19 mouse cellular contexts compared by ENCODE assay signal in genomic region chr11:9994601-9995166, GRCm38 (mm10).
A peak's percentile ranks its signal among the peaks of the same experiment; 100 is the strongest.
DNase-seq lines count a peak whose midpoint lies in the region; ATAC-seq and TF ChIP-seq lines count a peak whose summit lies in the region.
"Had no signal": no experiment of that assay in that cellular context is flagged by ENCODE, and none has a peak within 500 bp of the region (broad histone marks: within the 10 kb centered on the region; RNA-seq: fewer than 3 reads in every experiment).

No protein-coding gene starts in this region.

- H3K4me2 ChIP-seq in forebrain, postnatal 0 days (ENCODE audit: low read depth), result no peak overlapping the region
- no peak overlapping the region for H3K4me2 ChIP-seq in forebrain, embryonic 11.5 days (ENCODE audit: low read depth, low read length, severe bottlenecking)
- H3K4me2 ChIP-seq in kidney, embryonic 14.5 days (replicated peaks; ENCODE audit: low read depth, low read length), result no peak overlapping the region
- H3K4me2 ChIP-seq in neural tube, embryonic 14.5 days (ENCODE audit: low read depth, low read length), result no peak overlapping the region
- no peak overlapping the region for H3K4me2 ChIP-seq in neural tube, embryonic 15.5 days
- H3K4me2 ChIP-seq: limb, embryonic 15.5 days; liver, embryonic 15.5 days; midbrain, embryonic 15.5 days had no signal

- ATAC-seq in forebrain, postnatal 0 days, result peak; percentile 60
- no peak for ATAC-seq in forebrain, embryonic 11.5 days (replicated peaks; ENCODE audit: low FRiP score)
- ATAC-seq in kidney, embryonic 14.5 days (ENCODE audit: low FRiP score, low TSS enrichment), result peak; percentile 18; the same call in 1 of the 2 replicates
- peak; percentile 50 for ATAC-seq in neural tube, embryonic 14.5 days (ENCODE audit: low read depth)
- ATAC-seq in neural tube, embryonic 15.5 days (ENCODE audit: low FRiP score), result no peak
- ATAC-seq: inflammation-experienced regulatory T-cells, adult 6 months; midbrain, embryonic 15.5 days had no signal

- no peak overlapping the region for H3K4me3 ChIP-seq in forebrain, postnatal 0 days (ENCODE audit: low read depth, low read length)
- no peak overlapping the region for H3K4me3 ChIP-seq in forebrain, embryonic 11.5 days (ENCODE audit: low read depth, low read length)
- H3K4me3 ChIP-seq in kidney, embryonic 14.5 days (ENCODE audit: low read length), result no peak overlapping the region
- no peak overlapping the region for H3K4me3 ChIP-seq in neural tube, embryonic 14.5 days (ENCODE audit: low read depth, low read length)
- no peak overlapping the region for H3K4me3 ChIP-seq in neural tube, embryonic 15.5 days (replicated peaks)
- H3K4me3 ChIP-seq: embryonic facial prominence, embryonic 10.5 days; limb, embryonic 15.5 days; liver, embryonic 15.5 days; midbrain, embryonic 15.5 days had no signal

- no peak overlapping the region for H3K27ac ChIP-seq in forebrain, postnatal 0 days (ENCODE audit: low read depth, low read length)
- H3K27ac ChIP-seq in forebrain, embryonic 11.5 days (ENCODE audit: low read depth, low read length), result no peak overlapping the region
- H3K27ac ChIP-seq in kidney, embryonic 14.5 days (ENCODE audit: low read depth, low read length), result no peak overlapping the region
- no peak overlapping the region for H3K27ac ChIP-seq in neural tube, embryonic 14.5 days (ENCODE audit: low read depth, low read length)
- no peak overlapping the region for H3K27ac ChIP-seq in neural tube, embryonic 15.5 days (replicated peaks)
- H3K27ac ChIP-seq: embryonic facial prominence, embryonic 10.5 days; limb, embryonic 15.5 days; liver, embryonic 15.5 days; midbrain, embryonic 15.5 days; stomach, postnatal 0 days had no signal

- no peak overlapping the region for H3K9ac ChIP-seq in forebrain, postnatal 0 days
- no peak overlapping the region for H3K9ac ChIP-seq in forebrain, embryonic 11.5 days (ENCODE audit: low read length)
- no peak overlapping the region for H3K9ac ChIP-seq in kidney, embryonic 14.5 days (ENCODE audit: low read depth, low read length)
- no peak overlapping the region for H3K9ac ChIP-seq in neural tube, embryonic 14.5 days (replicated peaks; ENCODE audit: low read depth, low read length)
- H3K9ac ChIP-seq in neural tube, embryonic 15.5 days (replicated peaks), result no peak overlapping the region
- H3K9ac ChIP-seq: limb, embryonic 15.5 days; liver, embryonic 15.5 days; midbrain, embryonic 15.5 days had no signal

- H3K27me3 ChIP-seq in forebrain, postnatal 0 days (ENCODE audit: insufficient read depth, low read length), result no peaks in the 10 kb centered on the region
- H3K27me3 ChIP-seq in forebrain, embryonic 11.5 days (ENCODE audit: control insufficient read depth, insufficient read depth, low read length), result no peaks in the 10 kb centered on the region
- H3K27me3 ChIP-seq in kidney, embryonic 14.5 days (ENCODE audit: control insufficient read depth, insufficient read depth, low read length), result no peaks in the 10 kb centered on the region
- no peaks in the 10 kb centered on the region for H3K27me3 ChIP-seq in neural tube, embryonic 14.5 days (ENCODE audit: control insufficient read depth, insufficient read depth, low read length)
- no peaks in the 10 kb centered on the region for H3K27me3 ChIP-seq in neural tube, embryonic 15.5 days (replicated peaks)
- H3K27me3 ChIP-seq: CH12.LX; limb, embryonic 15.5 days; liver, embryonic 15.5 days; midbrain, embryonic 15.5 days had no signal

- no peak for TF ChIP-seq CTCF in forebrain, postnatal 0 days (IDR thresholded peaks at IDR 0.05; ENCODE audit: low read depth)

- 41% methylated on average over 5 of the region's 5 CpGs for WGBS in forebrain, postnatal 0 days
- WGBS in forebrain, embryonic 11.5 days, result 66% methylated on average over 5 of the region's 5 CpGs
- WGBS in kidney, embryonic 14.5 days, result 39% methylated on average over 5 of the region's 5 CpGs
- WGBS in neural tube, embryonic 14.5 days, result 49% methylated on average over 5 of the region's 5 CpGs
- 45% methylated on average over 5 of the region's 5 CpGs for WGBS in neural tube, embryonic 15.5 days

- H3K4me1 ChIP-seq in forebrain, postnatal 0 days (ENCODE audit: insufficient read depth), result no peaks in the 10 kb centered on the region
- H3K4me1 ChIP-seq in forebrain, embryonic 11.5 days (replicated peaks; ENCODE audit: control insufficient read depth, insufficient read depth, low read length), result no peaks in the 10 kb centered on the region
- no peaks in the 10 kb centered on the region for H3K4me1 ChIP-seq in kidney, embryonic 14.5 days (ENCODE audit: control insufficient read depth, insufficient read depth, low read length)
- H3K4me1 ChIP-seq in neural tube, embryonic 14.5 days (ENCODE audit: control insufficient read depth, insufficient read depth, low read length), result no peaks in the 10 kb centered on the region
- H3K4me1 ChIP-seq in neural tube, embryonic 15.5 days, result 0 out of 2 replicates have a peak, but pooled peaks cover 2% of the 10 kb centered on the region
- H3K4me1 ChIP-seq: embryonic facial prominence, embryonic 10.5 days; limb, embryonic 15.5 days; liver, embryonic 15.5 days had no signal

- intact Hi-C loops in left cerebral cortex, postnatal 14 days (cut with DNase I), result no loop called here

- no peaks in the 10 kb centered on the region for H3K9me3 ChIP-seq in forebrain, postnatal 0 days (ENCODE audit: low read length)
- no peaks in the 10 kb centered on the region for H3K9me3 ChIP-seq in forebrain, embryonic 11.5 days (ENCODE audit: control insufficient read depth, low read length)
- no peaks in the 10 kb centered on the region for H3K9me3 ChIP-seq in kidney, embryonic 14.5 days (ENCODE audit: control insufficient read depth, low read length)
- no peaks in the 10 kb centered on the region for H3K9me3 ChIP-seq in neural tube, embryonic 14.5 days (ENCODE audit: control insufficient read depth, low read length)
- H3K9me3 ChIP-seq in neural tube, embryonic 15.5 days (replicated peaks), result no peaks in the 10 kb centered on the region
- H3K9me3 ChIP-seq: embryonic facial prominence, embryonic 10.5 days; limb, embryonic 15.5 days; liver, embryonic 15.5 days; midbrain, embryonic 15.5 days had no signal

- no peaks in the 10 kb centered on the region for H3K36me3 ChIP-seq in forebrain, postnatal 0 days (ENCODE audit: insufficient read depth)
- no peaks in the 10 kb centered on the region for H3K36me3 ChIP-seq in forebrain, embryonic 11.5 days (ENCODE audit: control insufficient read depth, insufficient read depth, low read length)
- H3K36me3 ChIP-seq in kidney, embryonic 14.5 days (ENCODE audit: control insufficient read depth, insufficient read depth, low read length), result no peaks in the 10 kb centered on the region
- H3K36me3 ChIP-seq in neural tube, embryonic 14.5 days (ENCODE audit: control insufficient read depth, insufficient read depth, low read length), result no peaks in the 10 kb centered on the region
- no peaks in the 10 kb centered on the region for H3K36me3 ChIP-seq in neural tube, embryonic 15.5 days
- H3K36me3 ChIP-seq: embryonic facial prominence, embryonic 10.5 days; limb, embryonic 15.5 days; liver, embryonic 15.5 days; midbrain, embryonic 15.5 days had no signal

- no peak for DNase-seq in forebrain, postnatal 0 days
- no peak for DNase-seq in forebrain, embryonic 11.5 days (ENCODE audit: low spot score)
- DNase-seq in kidney, postnatal 10 days, result no peak
- no peak for DNase-seq in left cerebral cortex, postnatal 14 days (ENCODE audit: low spot score in 2 of 2)
- DNase-seq: adrenal gland, adult 2 months; cerebellum, adult 9-10 months; kidney, adult 2 months; kidney, postnatal 25 days; retina, postnatal 1 day had no signal

Comparison
In these comparisons a context has a peak if more than half of its experiments do, and no peak if none do; other contexts are left out.
1. ATAC-seq: peak in forebrain, postnatal 0 days (single experiment), kidney, embryonic 14.5 days (single experiment) and neural tube, embryonic 14.5 days (single experiment); none in forebrain, embryonic 11.5 days (single experiment) and neural tube, embryonic 15.5 days (single experiment).